Mouse (Mus musculus) CH12.LX (cell line): ENCODE results near the gene Rora. TPM values are rescaled to one million over a fixed set of nuclear protein-coding genes. Genes with fewer than 3 reads are reported as not detected.

Experiments
- DNase-seq: peaks from one replicate; pipeline ENCODE4 v3.0.0-alpha.2; 2013; ENCODE audit errors: extremely low read depth
- H3K27ac ChIP-seq: 2 replicates; pipeline ENCODE4 v1.5.1; 2012; ENCODE audit warnings: low read depth, mild to moderate bottlenecking, control low read depth, moderate library complexity; ENCODE audit not compliant: insufficient read depth
- H3K27me3 ChIP-seq: replicated peaks from 2 replicates; pipeline ENCODE3; 2012; ENCODE audit warnings: inconsistent platforms
- H3K36me3 ChIP-seq, 2 experiments: replicated peaks in 1 of 2; 2 replicates each; pipeline versions ENCODE3 to v1.6.1; 2012; ENCODE audit warnings: inconsistent platforms in 1 of 2, low read length in 1 of 2, mild to moderate bottlenecking in 1 of 2, mixed read lengths in 1 of 2, moderate library complexity in 1 of 2; ENCODE audit not compliant: control insufficient read depth in 1 of 2, insufficient read depth in 1 of 2
- H3K4me1 ChIP-seq, 2 experiments: 2 replicates each; pipeline ENCODE4 v1.6.1; 2012; ENCODE audit warnings: inconsistent platforms in 1 of 2, moderate library complexity in 1 of 2; ENCODE audit not compliant: insufficient read depth in 2 of 2, control insufficient read depth in 1 of 2
- H3K4me2 ChIP-seq: 2 replicates; pipeline ENCODE4 v1.6.1; 2012; ENCODE audit warnings: low read depth, mild to moderate bottlenecking, control low read depth; ENCODE audit not compliant: poor library complexity, insufficient read depth, severe bottlenecking
- H3K4me3 ChIP-seq, 3 experiments: fragments of 150-350 bp in 1 of 3; sonication (generic) in 1 of 3; replicated peaks in 1 of 3; 2 replicates each; pipeline versions ENCODE3 to v1.5.1; 2011 to 2012; ENCODE audit warnings: low read depth in 2 of 3, low read length in 2 of 3, mild to moderate bottlenecking in 2 of 3, moderate library complexity in 2 of 3, control low read depth in 1 of 3, improper control_type of control experiment in 1 of 3, inconsistent platforms in 1 of 3, mixed read lengths in 1 of 3; ENCODE audit not compliant: poor library complexity in 1 of 3
- H3K79me2 ChIP-seq: replicated peaks from 2 replicates; pipeline ENCODE4 v1.6.1; 2012; ENCODE audit warnings: mild to moderate bottlenecking, moderate library complexity; ENCODE audit not compliant: control insufficient read depth, poor library complexity, insufficient read depth, severe bottlenecking; ENCODE audit errors: extremely low read depth
- H3K9ac ChIP-seq: 2 replicates; pipeline ENCODE4 v1.6.1; 2012; ENCODE audit warnings: low read depth, mild to moderate bottlenecking, control low read depth, moderate library complexity; ENCODE audit not compliant: insufficient read depth
- H3K9me3 ChIP-seq: replicated peaks from 2 replicates; pipeline ENCODE3; 2012; ENCODE audit warnings: low read length, inconsistent platforms, mixed read lengths
- BHLHE40 ChIP-seq: IDR thresholded peaks from 2 replicates; pipeline ENCODE4 v1.6.1; 2011; ENCODE audit warnings: mild to moderate bottlenecking, low read depth, low read length, improper control_type of control experiment
- CHD1 ChIP-seq: IDR thresholded peaks from 2 replicates; pipeline ENCODE4 v1.6.1; 2012; ENCODE audit warnings: low read depth, low read length, improper control_type of control experiment, inconsistent platforms
- CHD2 ChIP-seq: IDR thresholded peaks from 2 replicates; pipeline ENCODE4 v1.6.1; 2011; ENCODE audit warnings: low read length, improper control_type of control experiment
- CTCF ChIP-seq, 2 experiments: IDR thresholded peaks in 1 of 2; conservative IDR thresholded peaks in 1 of 2; 2 replicates each; pipeline ENCODE4 v1.5.1; 2011 to 2012; ENCODE audit warnings: low read depth in 2 of 2, low read length in 2 of 2, improper control_type of control experiment in 1 of 2, inconsistent platforms in 1 of 2, mild to moderate bottlenecking in 1 of 2, moderate library complexity in 1 of 2
- ELF1 ChIP-seq: IDR thresholded peaks from 2 replicates; pipeline ENCODE4 v1.6.1; 2014; ENCODE audit warnings: low read depth, mild to moderate bottlenecking, inconsistent platforms, low read length, improper control_type of control experiment
- ETS1 ChIP-seq: conservative IDR thresholded peaks from 2 replicates; pipeline ENCODE4 v1.6.1; 2012; ENCODE audit warnings: low read depth, mild to moderate bottlenecking, inconsistent platforms, low read length, improper control_type of control experiment, moderate library complexity
- HCFC1 ChIP-seq: IDR thresholded peaks from 2 replicates; pipeline ENCODE4 v1.6.1; 2012; ENCODE audit warnings: low read depth, mild to moderate bottlenecking, inconsistent platforms, low read length, improper control_type of control experiment
- IRF4 ChIP-seq: IDR thresholded peaks from 2 replicates; pipeline ENCODE4 v1.6.1; 2014; ENCODE audit warnings: low read depth, mild to moderate bottlenecking, inconsistent platforms, low read length, improper control_type of control experiment
- JUND ChIP-seq: conservative IDR thresholded peaks from 2 replicates; pipeline ENCODE4 v1.6.1; 2011; ENCODE audit warnings: low read depth, low read length, improper control_type of control experiment
- KAT2A ChIP-seq: IDR thresholded peaks from 2 replicates; pipeline ENCODE4 v1.6.1; 2012; ENCODE audit warnings: low read length, improper control_type of control experiment, inconsistent platforms; ENCODE audit not compliant: insufficient replicate concordance
- MAFK ChIP-seq: IDR thresholded peaks from 2 replicates; pipeline ENCODE4 v1.6.1; 2011; ENCODE audit warnings: low read length, improper control_type of control experiment; ENCODE audit not compliant: insufficient replicate concordance
- MAX ChIP-seq: IDR thresholded peaks from 2 replicates; pipeline ENCODE4 v1.6.1; 2011; ENCODE audit warnings: low read length, improper control_type of control experiment
- MEF2A ChIP-seq: IDR thresholded peaks from 2 replicates; pipeline ENCODE4 v1.6.1; 2014; ENCODE audit warnings: low read depth, mild to moderate bottlenecking, inconsistent platforms, low read length, improper control_type of control experiment, borderline replicate concordance
- MYC ChIP-seq: IDR thresholded peaks from 2 replicates; pipeline ENCODE4 v1.6.1; 2011; ENCODE audit warnings: low read depth, mild to moderate bottlenecking, improper control_type of control experiment, low read length
- NELFE ChIP-seq: IDR thresholded peaks from 2 replicates; pipeline ENCODE4 v1.6.1; 2011; ENCODE audit warnings: low read depth, low read length, improper control_type of control experiment
- NRF1 ChIP-seq: IDR thresholded peaks from 2 replicates; pipeline ENCODE4 v1.6.1; 2014; ENCODE audit warnings: low read depth, mild to moderate bottlenecking, inconsistent platforms, low read length, improper control_type of control experiment, moderate library complexity
- PAX5 ChIP-seq: IDR thresholded peaks from 2 replicates; pipeline ENCODE4 v1.6.1; 2012; ENCODE audit warnings: low read length, inconsistent platforms, mixed read lengths
- POLR2A ChIP-seq: IDR thresholded peaks from 2 replicates; pipeline ENCODE4 v1.6.1; 2011; ENCODE audit warnings: low read depth, mild to moderate bottlenecking, improper control_type of control experiment, low read length
- SIN3A ChIP-seq: IDR thresholded peaks from 2 replicates; pipeline ENCODE4 v1.6.1; 2012; ENCODE audit warnings: low read length, improper control_type of control experiment, inconsistent platforms
- UBTF ChIP-seq: IDR thresholded peaks from 2 replicates; pipeline ENCODE4 v1.6.1; 2012; ENCODE audit warnings: low read depth, mild to moderate bottlenecking, inconsistent platforms, low read length, improper control_type of control experiment, moderate library complexity
- USF2 ChIP-seq: conservative IDR thresholded peaks from 2 replicates; pipeline ENCODE4 v1.6.1; 2011; ENCODE audit warnings: low read depth, low read length, improper control_type of control experiment
- ZC3H11A ChIP-seq: IDR thresholded peaks from 2 replicates; pipeline ENCODE4 v1.6.1; 2012; ENCODE audit warnings: low read depth, mild to moderate bottlenecking, inconsistent platforms, low read length, improper control_type of control experiment
- ZMIZ1 ChIP-seq: IDR thresholded peaks from 2 replicates; pipeline ENCODE4 v1.6.1; 2012; ENCODE audit warnings: low read depth, mild to moderate bottlenecking, inconsistent platforms, low read length, improper control_type of control experiment
- ZNF384 ChIP-seq: IDR thresholded peaks from 2 replicates; pipeline ENCODE4 v1.6.1; 2012; ENCODE audit warnings: low read depth, low read length, improper control_type of control experiment, inconsistent platforms
- dilution Hi-C: fragments of 300-500 bp; cut with MboI; formaldehyde crosslinking; loops from 2 replicates; pipeline ENCODE4 v1.14.3; 2020; ENCODE audit warnings: low sequenced_read_pairs; ENCODE audit not compliant: extremely low pct_unique_long_range_greater_than_20kb, extremely low pct_ligation_motif_present
- in situ Hi-C: fragments of 300-500 bp; cut with MboI; formaldehyde crosslinking; loops from 3 replicates; pipeline ENCODE4 v1.14.3; 2019; ENCODE audit warnings: low sequenced_read_pairs, low pct_ligation_motif_present, low pct_unique_long_range_greater_than_20kb, mixed read lengths
- polyA plus RNA-seq: library from polyadenylated mRNA; unstranded; fragments of >175 nt; gene quantifications from 2 replicates; pipeline ENCODE4 v1.2.1, GENCODE M21; 2012; ENCODE audit warnings: low read depth; ENCODE audit not compliant: insufficient read length
- total RNA-seq, 2 experiments: library from RNA; depleted of rRNA; stranded (reverse); fragments of 300-350 nt in 1 of 2; fragments of >200 nt in 1 of 2; gene quantifications; 2 replicates each; pipeline ENCODE4 v1.2.3; 2012 to 2014

Rora gene
- total and polyA plus RNA-seq, 3 experiments = 0.36 to 0.66 (median 0.64) TPM

DNA sequence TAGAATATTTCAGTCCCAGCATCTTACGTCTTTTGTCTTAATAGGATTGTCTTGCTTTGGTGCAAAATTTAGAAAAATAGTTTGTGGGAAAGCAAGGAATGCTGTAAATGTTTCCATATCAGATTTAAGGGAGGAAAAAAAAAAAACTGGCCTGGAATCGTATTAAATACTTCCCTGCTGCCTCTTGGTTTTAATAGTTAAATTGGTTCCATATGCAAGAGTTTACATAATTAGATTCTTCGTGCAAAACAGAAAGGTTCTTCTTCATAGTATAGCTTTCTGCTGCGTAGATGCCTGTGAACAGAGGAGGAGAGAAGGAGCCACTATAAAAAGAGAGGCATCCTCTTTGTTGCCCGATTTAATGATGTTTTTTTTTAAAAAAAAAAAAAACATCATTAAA is 638.8 kb downstream of the Rora start:
- H3K9ac ChIP-seq = no peak overlapping the region
- peaks cover 6% of the 10 kb centered on the region for H3K9me3 ChIP-seq
- H3K27ac ChIP-seq = no peak overlapping the region
- DNase-seq = no peak
- H3K4me3 ChIP-seq = no peak overlapping the region
- TF ChIP-seq NELFE (no peak), ZMIZ1 (no peak), MAFK (no peak), CHD2 (no peak), ETS1 (no peak), ZNF384 (no peak), MYC (no peak), MEF2A (no peak), JUND (no peak), MAX (no peak)
- TF ChIP-seq, all 38 proteins: peak for 0
- Histone ChIP-seq H3K79me2 (no peaks in the 10 kb centered on the region), H3K4me2 (no peak overlapping the region), H3K36me3 (no peaks in the 10 kb centered on the region), H3K27me3 (peaks cover 2% of the 10 kb centered on the region), H3K4me1 (peaks cover 0 to 17% of the 10 kb centered on the region in 2 experiments; a peak in 2 of 4 replicates)
- dilution Hi-C loops (no loop called here), in situ Hi-C loops (loop anchor here (25.0 kb wide), 1 partner anchor 330 kb away; no protein-coding TSS in a partner anchor)

DNA sequence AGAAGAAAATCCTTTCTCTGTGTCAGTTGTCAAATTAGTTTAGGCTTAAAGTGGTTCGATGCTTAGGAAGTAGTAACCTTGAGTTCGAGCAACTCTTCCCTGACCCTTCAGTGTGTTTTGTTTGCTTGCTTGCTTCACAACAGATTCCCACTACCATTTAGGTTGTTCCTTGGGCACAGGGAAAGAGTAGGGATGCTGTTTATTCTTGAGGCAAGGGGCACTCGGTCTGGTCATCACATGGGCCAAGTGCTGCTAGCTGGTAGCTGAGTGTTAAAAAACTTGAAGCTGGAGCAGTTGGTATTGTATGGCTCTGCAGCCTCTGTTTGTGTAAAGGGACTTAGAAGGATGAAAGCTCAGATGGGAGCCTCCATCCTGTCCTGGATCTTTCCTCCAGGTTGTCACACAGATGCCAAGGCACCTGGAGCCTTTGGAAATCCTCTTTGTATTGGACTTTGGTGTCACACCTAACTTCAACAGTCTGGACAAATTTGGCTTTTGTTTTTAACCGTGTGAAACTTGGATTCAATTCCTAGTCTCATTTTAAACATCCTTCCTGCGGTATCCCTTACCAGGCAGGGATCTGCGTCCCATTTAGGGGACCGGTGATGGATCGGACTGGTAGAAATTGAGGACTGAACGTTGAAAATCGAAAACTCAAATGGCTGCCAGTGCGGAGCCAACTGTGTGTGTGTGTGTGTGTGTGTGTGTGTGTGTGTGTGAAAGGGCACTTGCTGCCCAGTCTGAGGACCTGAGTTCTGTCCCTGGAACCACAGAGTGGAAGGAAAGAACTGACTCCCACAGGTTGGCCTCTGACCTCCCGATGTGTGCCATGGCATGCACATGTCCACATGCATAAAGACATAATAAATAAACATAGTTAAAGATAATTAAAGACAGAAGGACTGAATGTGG is 639.4 kb downstream of the Rora start:
- in situ Hi-C loops = loop anchor here (25.0 kb wide), 1 partner anchor 331 kb away; no protein-coding TSS in a partner anchor
- H3K27me3 ChIP-seq = no peaks in the 10 kb centered on the region

DNA sequence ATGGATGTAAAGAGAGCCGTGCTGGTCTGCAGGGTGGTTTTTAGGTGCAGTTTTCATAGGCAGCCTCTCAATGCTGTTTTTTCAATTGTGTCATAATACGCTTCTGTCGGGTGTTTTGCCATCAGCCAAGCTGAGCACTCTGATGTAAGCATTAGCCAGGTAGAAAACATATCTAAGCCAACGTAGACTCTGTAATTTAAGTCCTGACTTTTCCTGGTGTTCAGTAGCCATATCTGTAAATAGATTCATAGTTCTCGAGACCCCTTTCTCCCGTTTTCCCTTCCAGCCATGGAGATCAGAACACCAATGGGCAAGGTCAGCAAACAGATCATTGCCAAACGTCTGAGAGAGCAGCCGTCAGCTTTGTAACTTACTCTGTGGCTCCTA is 640.1 kb downstream of the Rora start:
- Histone ChIP-seq H3K4me3 (no peak overlapping the region), H3K36me3 (no peaks in the 10 kb centered on the region), H3K27ac (no peak overlapping the region), H3K4me2 (no peak overlapping the region), H3K9ac (no peak overlapping the region), H3K4me1 (peaks cover 0 to 14% of the 10 kb centered on the region in 2 experiments; a peak in 2 of 4 replicates), H3K79me2 (no peaks in the 10 kb centered on the region), H3K9me3 (peaks cover 6% of the 10 kb centered on the region), H3K27me3 (no peaks in the 10 kb centered on the region)
- in situ Hi-C loops = loop anchor here (25.0 kb wide), 1 partner anchor 331 kb away; no protein-coding TSS in a partner anchor
- TF ChIP-seq SIN3A (no peak), ZC3H11A (no peak), UBTF (no peak), KAT2A (no peak), CHD2 (no peak), NELFE (no peak), MAX (no peak), MYC (no peak), CTCF (conservative IDR thresholded peaks at IDR 0.05 in 1 of 2, IDR thresholded peaks at IDR 0.05 in 1 of 2; ENCODE audit: low read depth in 2 of 2, low read length in 2 of 2) (no peak), ZMIZ1 (no peak), POLR2A (no peak), BHLHE40 (no peak), CHD1 (no peak), PAX5 (no peak), IRF4 (no peak), MEF2A (no peak), HCFC1 (no peak), ELF1 (no peak), NRF1 (no peak)
- dilution Hi-C loops = no loop called here
- no peak for DNase-seq

More for the DNA sequence above, 639.4 kb downstream of the Rora start:
- no peak overlapping the region for H3K4me3 ChIP-seq
- dilution Hi-C loops = no loop called here
- H3K79me2 ChIP-seq = no peaks in the 10 kb centered on the region
- no peak overlapping the region for H3K4me2 ChIP-seq
- no peak for DNase-seq
- H3K27ac ChIP-seq = no peak overlapping the region
- peaks cover 6% of the 10 kb centered on the region for H3K9me3 ChIP-seq
- no peak overlapping the region for H3K9ac ChIP-seq
- TF ChIP-seq USF2 (no peak), SIN3A (no peak)
- H3K36me3 ChIP-seq = no peaks in the 10 kb centered on the region
- peaks cover 0 to 14% of the 10 kb centered on the region in 2 experiments; a peak in 2 of 4 replicates for H3K4me1 ChIP-seq
